Mouse (Mus musculus) brown adipose tissue, adult 24 weeks (tissue): Measurements from ENCODE around the gene Mcl1. TPM values are rescaled to one million over a fixed set of nuclear protein-coding genes. Genes with fewer than 3 reads are reported as not detected.

ENCODE experiments used
- H3K27ac ChIP-seq: fragments of 200-500 bp; replicated peaks from 2 replicates; pipeline ENCODE4 v1.5.1; 2012; ENCODE audit warnings: low read depth, mild to moderate bottlenecking, low read length
- H3K4me1 ChIP-seq: fragments of 200-500 bp; 2 replicates; pipeline ENCODE4 v1.6.1; 2012; ENCODE audit warnings: low read length, mixed read lengths; ENCODE audit not compliant: control insufficient read depth, insufficient read depth, insufficient read length
- H3K4me3 ChIP-seq: fragments of 200-500 bp; 2 replicates; pipeline ENCODE4 v1.5.1; 2012; ENCODE audit warnings: low read depth, mild to moderate bottlenecking, low read length, moderate library complexity; ENCODE audit not compliant: insufficient read depth
- polyA plus RNA-seq: library from polyadenylated mRNA; stranded (reverse); fragments of >200 nt; gene quantifications from 2 replicates; pipeline ENCODE4 v1.2.4, GENCODE M21; 2012; ENCODE audit not compliant: missing spikeins, insufficient read depth, insufficient read length

Mcl1 gene
- polyA plus RNA-seq, 1 experiment, result 56.1 TPM

DNA sequence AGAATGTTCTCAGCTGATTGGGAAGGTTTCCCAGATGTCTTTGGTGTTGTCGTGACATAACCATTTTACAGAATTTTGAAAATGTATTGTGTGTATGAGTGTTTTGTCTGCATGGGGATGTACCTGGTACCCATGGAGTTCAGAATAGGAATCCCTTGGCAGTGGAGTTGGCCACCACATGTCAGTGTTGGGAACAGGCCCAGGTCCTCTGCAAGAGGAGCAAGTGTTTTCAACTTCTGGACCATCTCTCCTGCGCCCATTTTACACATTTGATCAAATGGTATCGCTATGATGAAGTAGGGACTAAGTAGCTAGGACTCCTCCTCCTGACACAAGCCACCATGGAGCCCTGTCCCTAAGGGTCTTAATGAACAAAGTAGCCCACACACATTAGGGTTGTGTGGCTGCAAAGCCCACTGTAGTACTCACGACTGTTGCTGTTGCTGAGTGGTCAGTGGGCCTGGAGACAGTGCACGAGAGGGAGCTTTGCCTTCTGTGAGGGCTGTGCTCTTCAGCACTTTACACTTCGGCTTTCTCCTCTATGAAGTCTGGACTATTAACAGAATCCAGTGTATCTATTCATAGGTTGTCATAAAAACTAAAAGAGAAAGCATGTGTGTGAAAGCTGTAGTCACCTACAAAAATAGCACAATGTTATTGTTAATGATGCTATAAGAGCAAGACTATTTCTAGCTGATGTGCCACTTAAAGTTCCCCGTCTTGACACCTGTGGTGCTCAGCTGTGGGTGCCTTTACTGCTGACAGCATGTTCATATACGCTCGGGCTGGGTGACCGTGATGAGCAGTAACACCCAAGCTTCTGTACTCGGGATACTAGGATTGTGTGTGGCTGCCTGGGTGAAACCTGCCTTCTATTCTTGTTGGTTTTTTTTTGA is 36.5 kb downstream of the Mcl1 start:
- 0 out of 2 replicates have a peak overlapping the region, but pooled peaks have one; percentile 5 for H3K27ac ChIP-seq

DNA sequence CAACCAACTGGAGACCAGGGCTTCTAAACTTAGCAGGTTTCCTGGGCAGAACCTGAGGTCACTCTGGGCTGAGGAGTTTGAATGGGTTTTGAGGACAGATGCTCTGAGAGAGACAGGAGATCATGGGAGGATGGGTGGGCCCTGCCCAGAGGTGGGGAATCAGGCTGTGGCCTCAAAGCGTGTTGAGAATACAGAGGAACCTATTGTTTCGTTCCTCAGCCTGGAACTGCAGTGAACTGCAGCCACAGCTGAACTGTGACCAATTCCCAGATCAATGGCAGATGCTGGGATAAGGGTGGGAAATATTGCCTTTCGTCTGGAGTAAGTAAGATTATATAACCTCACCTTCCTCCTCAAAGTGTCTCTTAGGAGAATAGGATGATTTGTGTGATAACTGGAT is 37.2 kb downstream of the Mcl1 start:
- peaks cover 16% of the 10 kb centered on the region for H3K4me1 ChIP-seq
- H3K27ac ChIP-seq, result no peak overlapping the region

More for the DNA sequence above, 36.5 kb downstream of the Mcl1 start:
- Histone ChIP-seq H3K4me1 (peaks cover 13% of the 10 kb centered on the region), H3K4me3 (no peak overlapping the region)

DNA sequence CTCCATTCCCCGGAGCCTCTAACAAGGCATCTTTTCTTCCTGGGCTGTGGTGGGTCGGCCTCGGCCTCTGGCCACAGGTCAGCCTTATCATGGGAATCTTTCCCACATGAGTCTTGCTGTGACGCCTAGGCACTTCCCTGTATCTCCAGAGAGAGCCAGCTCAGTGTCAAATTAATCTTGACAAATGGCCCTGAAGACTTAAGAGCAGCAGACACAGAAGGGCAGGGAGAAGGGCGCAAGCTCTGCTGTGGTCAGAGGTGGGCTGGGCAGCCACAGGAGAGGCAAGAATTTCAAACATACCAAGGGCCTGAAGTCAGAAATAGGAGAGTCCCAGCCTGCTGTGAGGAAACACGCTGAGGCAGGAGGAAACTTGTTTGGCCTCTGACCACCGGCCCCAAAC is 37.8 kb downstream of the Mcl1 start:
- H3K4me3 ChIP-seq, result no peak overlapping the region
- H3K27ac ChIP-seq, result no peak overlapping the region; the same call in 1 of the 2 replicates
- peaks cover 16% of the 10 kb centered on the region for H3K4me1 ChIP-seq

More for the DNA sequence above, 37.2 kb downstream of the Mcl1 start:
- H3K4me3 ChIP-seq, result no peak overlapping the region

DNA sequence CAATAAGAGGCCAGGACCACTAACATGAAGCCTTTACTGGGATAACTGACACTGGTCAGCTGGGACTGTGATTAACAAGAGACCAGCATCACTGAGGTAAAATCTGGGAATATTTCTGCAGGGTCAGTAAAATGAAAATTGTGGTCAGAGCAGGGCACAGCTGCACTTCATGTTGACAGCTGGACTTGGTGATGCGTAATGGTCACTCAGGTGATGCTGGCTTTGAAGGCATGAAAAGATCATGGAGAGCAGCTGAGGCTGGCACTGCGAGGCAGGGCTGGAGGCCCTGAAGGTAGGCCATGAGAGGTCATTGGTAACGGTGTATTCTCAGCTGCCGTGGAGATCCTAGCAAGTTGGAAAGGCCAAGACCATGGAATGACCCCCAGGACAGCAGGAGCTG is 39.7 kb downstream of the Mcl1 start:
- Histone ChIP-seq H3K4me3 (no peak overlapping the region), H3K27ac (no peak overlapping the region), H3K4me1 (peaks cover 16% of the 10 kb centered on the region)

DNA sequence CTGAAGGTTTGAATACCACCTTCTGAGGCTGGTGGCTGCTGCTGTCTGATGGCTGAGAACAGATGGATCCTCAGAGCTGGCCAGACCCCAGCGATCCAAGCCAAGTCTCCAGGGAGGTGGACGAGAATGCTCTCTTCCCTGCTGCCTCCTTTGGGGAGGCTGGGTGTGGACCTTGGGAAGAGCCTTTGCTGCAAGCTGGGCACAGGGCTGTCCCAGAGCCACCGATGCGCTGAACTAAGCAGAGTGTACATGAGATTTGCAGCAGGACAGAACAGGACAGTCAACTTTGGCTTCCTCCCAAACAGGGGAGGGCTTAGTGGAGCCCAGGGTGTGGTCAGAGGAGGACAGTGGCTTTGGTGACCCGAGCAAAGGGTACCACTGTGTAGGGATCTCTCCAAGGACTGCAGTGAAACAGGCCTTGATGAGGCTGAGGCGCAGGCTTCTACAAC is 41.7 kb downstream of the Mcl1 start:
- H3K27ac ChIP-seq, result no peak overlapping the region
- no peak overlapping the region for H3K4me3 ChIP-seq
- H3K4me1 ChIP-seq, result 0 out of 2 replicates have a peak, but pooled peaks cover 4% of the 10 kb centered on the region

DNA sequence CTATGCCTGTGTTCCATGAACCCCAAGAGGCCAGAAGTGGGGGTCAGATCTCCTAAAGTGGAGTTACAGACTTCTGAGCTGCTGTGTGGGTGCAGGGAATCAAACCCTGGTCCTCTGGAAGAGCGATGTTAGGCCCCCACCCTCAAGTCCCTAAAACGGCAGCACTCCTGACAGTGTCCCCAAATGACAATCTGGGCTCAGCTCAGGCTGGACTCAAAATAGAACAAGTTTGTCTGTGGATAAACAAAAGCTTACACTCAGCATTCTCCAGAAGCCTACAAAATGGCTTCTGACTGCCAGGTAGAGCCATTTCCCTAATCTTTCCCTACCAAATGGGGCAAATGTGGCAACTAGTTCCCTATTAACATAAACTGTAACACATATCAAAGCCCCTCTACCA is 42.5 kb downstream of the Mcl1 start:
- H3K4me3 ChIP-seq, result no peak overlapping the region
- H3K27ac ChIP-seq, result no peak overlapping the region
- H3K4me1 ChIP-seq, result 0 out of 2 replicates have a peak, but pooled peaks cover 4% of the 10 kb centered on the region

DNA sequence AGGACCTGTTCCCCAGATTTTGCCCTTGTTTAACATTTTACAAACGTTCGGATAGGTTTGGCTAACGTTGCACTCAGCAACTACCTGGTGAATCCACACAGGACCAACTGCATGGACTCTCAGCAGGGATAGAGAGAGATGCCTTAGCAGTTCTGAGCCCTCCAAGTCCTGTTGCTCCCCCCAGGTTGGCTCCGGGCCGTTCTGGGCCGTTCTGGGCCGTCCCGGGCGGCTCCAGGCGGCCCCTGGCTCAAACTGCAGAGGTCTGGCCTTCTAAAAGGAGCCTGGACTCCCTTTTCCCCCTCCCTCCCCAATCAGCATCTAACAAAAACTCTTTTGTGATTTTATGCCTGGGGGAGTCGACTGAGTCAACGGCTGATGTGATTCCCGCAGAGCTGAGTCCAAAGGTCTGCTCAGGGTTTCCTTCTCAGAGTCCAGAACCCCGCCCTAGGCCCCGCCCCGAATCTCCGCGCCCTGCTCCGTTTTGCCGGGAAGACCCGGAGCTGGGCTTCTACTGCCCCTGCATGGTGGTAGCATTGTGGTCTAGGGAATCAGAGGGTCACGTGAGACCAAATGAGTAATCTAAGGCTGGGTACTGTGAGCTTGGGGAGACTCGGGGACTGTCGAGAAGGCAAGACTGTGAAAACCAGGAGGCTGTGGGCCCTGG is 43.4 kb downstream of the Mcl1 start:
- Histone ChIP-seq H3K27ac (0 out of 2 replicates have a peak overlapping the region, but pooled peaks have one; percentile 10), H3K4me1 (0 out of 2 replicates have a peak, but pooled peaks cover 4% of the 10 kb centered on the region), H3K4me3 (peak overlapping the region; percentile 49)

DNA sequence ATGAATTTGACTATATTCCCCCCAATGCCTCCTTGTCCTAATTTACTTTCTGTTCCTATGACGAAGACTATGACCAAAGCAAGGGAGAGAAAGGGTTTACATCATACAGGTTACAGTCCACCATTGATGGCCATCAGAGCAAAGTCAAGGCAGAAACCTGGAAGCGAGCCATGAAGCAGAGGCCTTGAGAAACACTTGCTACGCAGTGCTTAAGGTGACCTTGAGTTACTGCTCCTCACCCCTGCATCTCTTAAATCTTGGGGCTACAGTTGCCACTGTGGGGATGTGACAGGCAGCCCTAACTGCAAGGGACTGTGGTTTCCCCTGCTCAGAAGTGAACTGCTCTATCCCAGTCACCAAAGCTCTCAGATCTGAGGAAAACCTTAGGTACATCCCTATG is 44.7 kb downstream of the Mcl1 start:
- Histone ChIP-seq H3K4me1 (0 out of 2 replicates have a peak, but pooled peaks cover 4% of the 10 kb centered on the region), H3K27ac (no peak overlapping the region), H3K4me3 (no peak overlapping the region)

DNA sequence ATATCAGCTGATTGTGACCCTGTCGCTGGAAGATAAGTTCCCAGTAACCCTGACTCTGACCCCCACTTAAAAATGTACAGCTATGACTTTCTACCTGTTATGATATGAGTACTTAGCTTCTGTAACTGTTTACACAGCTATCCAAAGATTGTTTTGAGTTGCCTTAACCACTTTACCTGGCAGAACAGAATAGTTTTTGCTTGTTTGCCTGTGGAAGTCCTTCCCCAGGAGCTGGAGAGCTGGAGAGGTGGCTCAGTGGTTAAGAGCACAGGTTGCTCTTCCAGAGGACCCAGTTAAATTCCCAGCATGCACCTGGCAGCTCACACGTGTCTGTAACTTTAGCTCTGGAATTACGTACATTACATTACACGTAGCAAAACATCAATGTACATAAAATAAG is 46.0 kb downstream of the Mcl1 start:
- no peak overlapping the region for H3K4me3 ChIP-seq
- H3K27ac ChIP-seq, result no peak overlapping the region
- 0 out of 2 replicates have a peak, but pooled peaks cover 4% of the 10 kb centered on the region for H3K4me1 ChIP-seq

DNA sequence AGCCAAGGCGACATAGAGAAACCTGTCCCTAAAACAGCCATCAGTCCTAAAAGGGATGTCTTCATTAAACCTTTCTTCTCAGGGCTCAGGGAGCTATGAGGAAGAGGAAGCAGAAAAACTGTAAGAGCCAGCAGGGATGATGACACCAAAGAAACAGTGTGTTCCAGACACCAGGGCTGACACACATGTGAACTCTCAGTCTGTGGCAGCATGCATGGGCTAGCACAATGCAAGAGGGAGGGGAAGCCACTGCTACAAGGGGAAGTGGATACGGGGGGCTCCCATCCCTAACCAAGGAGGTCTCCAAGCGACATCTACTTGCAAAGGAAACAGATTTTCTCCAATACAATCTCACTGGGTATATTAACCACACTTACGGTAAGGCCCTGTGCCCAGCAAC is 47.7 kb downstream of the Mcl1 start:
- Histone ChIP-seq H3K27ac (no peak overlapping the region), H3K4me3 (no peak overlapping the region), H3K4me1 (no peaks in the 10 kb centered on the region)

DNA sequence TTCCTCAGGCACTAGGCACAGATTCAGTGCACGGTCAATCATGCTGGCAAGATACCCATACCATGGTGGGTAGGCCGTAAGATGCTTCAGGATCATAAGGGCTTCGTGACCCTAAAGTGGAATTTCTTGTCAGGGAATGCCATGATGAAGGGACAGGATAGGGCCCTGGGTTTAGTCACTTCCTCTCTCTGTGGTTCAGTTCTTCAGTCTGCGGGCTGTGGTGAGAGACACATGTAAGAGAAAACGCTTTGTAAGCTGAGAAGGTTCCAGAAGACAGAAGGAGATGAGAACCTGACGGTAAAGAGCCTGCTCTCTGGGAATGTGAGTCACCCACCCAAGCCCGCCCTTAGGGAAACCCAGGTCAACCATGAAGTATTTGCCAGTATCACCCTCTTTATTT is 48.9 kb downstream of the Mcl1 start:
- Histone ChIP-seq H3K4me1 (no peaks in the 10 kb centered on the region), H3K4me3 (no peak overlapping the region), H3K27ac (no peak overlapping the region)

DNA sequence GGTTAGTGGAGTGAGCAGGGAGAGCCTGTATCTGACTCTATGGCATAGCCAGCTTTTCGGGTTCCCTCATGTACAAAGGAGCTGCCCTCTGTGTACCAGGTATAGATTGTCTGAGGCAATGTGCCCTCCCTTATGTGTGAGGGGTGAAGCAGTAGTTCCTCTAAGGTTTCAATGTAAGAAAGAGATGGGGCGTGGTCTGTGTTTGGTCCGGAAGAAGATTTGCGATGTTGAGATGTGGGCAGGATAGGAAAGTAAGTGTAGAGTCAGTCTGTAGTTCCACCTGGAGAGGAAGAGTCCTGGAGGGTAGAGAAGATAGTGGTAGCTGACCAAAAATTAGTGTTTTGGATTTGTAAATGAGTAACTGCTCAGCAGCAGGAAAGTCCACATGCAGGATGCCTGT is 50.5 kb downstream of the Mcl1 start:
- no peak overlapping the region for H3K27ac ChIP-seq
- H3K4me1 ChIP-seq, result no peaks in the 10 kb centered on the region
- H3K4me3 ChIP-seq, result no peak overlapping the region

DNA sequence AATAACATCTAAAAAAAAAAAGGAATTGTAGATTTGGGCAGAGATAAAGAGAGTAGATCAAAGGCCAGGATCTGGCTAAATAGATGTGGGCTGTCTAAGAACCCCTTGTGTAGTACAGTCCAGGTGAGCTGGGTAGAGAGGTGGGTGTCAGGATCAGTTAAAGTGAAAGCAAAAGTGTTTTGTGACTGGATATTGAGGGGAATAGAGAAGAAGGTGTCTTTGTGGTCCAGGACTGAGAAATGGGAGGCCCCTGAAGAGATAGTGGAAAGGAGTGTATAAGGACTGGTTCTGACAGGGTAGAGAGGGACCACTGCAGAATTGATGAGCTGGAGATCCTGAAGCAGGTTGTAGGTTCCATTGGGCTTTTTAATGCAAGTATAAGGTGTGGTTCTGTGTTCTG is 51.4 kb downstream of the Mcl1 start:
- Histone ChIP-seq H3K4me1 (no peaks in the 10 kb centered on the region), H3K27ac (no peak overlapping the region), H3K4me3 (no peak overlapping the region)
